Mouse (Mus musculus): ENCODE measurements at regions not wholly inside any gene's neighbourhood (a gene's known extent, or its start where the extent isn't known, plus 50 kb on each side); places are given as distances from the start of the nearest gene placed in this dataset.

GRCm38 (mm10) chr10:51287852-51288251 is 192.6 kb upstream of the Gm49339 start:
- no peak for DNase-seq (ENCODE audit: low spot score)

GRCm38 (mm10) chr10:51291412-51292207 is 188.8 kb upstream of the Gm49339 start:
- no peak for DNase-seq (ENCODE audit: low spot score)

GRCm38 (mm10) chr10:51312814-51313213 is 167.6 kb upstream of the Gm49339 start:
- DNase-seq (ENCODE audit: low spot score): peak; percentile 3

GRCm38 (mm10) chr10:51320207-51320606 is 160.2 kb upstream of the Gm49339 start:
- DNase-seq (ENCODE audit: low spot score): no peak

- DNase-seq (ENCODE audit: low spot score): no peak
These were observed 151.6 kb upstream of the Gm49339 start for GRCm38 (mm10) chr10:51328772-51329171.

- DNase-seq (ENCODE audit: low spot score): no peak
These were observed 151.0 kb upstream of the Gm49339 start for GRCm38 (mm10) chr10:51329386-51329785.
